Mouse (Mus musculus): ENCODE measurements around the gene Nxpe2. TPM values are rescaled to one million over a fixed set of nuclear protein-coding genes. Genes with fewer than 3 reads are reported as not detected.
"Not testable (repeated sequence)": the region's sequence is repeated elsewhere in the genome, so short reads cannot be mapped to it uniquely, and the experiment has no call there.

The Nxpe2 gene
- polyA plus RNA-seq, 1 experiment from 2014 or later: 1.1 TPM

DNA sequence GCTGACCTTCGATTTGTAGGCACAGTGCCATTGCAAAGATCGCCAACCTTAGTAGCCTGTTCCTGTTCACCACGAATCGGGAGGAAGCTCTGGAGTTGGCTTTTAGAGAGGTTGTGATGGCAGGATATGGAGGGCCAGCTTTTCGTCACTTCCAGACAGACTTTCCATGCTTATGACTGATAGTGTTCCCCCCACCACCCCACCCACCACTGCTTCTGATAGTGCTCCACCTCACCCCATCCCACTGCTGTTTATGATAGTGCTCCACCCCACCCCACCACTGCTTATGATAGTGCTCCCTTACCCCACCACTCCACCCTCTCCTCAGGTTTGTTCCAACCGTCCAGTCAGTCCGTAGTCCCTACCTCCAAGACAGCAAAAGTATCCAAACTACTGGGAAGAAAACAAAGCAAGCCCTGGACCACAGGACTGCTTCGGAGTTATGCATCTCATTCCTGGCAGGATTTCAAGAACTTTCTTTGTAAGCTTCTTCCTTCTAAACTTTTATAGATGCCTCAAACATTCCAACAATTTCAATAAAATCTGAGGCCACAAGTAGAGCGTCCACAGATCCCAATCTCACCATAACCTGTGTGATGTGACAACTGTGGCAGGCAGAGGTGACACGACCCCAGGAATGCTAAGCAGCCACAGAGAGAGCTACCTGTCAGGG lies 12.4 kb downstream of the Nxpe2 start:
- Histone ChIP-seq H3K27me3 (ENCODE audit: low read depth, poor library complexity, severe bottlenecking) (no peaks in the 10 kb centered on the region), H3K27ac (no peak overlapping the region), H3K4me3 (no peak overlapping the region), H3K9me3 (replicated peaks) (no peaks in the 10 kb centered on the region), H3K36me3 (no peaks in the 10 kb centered on the region), H3K4me1 (no peaks in the 10 kb centered on the region)
- WGBS: 88% methylated on average over 10 of the region's 10 CpGs
- no peak for DNase-seq (ENCODE audit: low spot score)

GRCm38 (mm10) chr9:48339563-48339962 lies 13.7 kb downstream of the Nxpe2 start:
- H3K9me3 ChIP-seq (replicated peaks): no peaks in the 10 kb centered on the region
- 77% methylated on average over 5 of the region's 5 CpGs for WGBS
- no peaks in the 10 kb centered on the region for H3K36me3 ChIP-seq
- H3K4me3 ChIP-seq: no peak overlapping the region
- H3K4me1 ChIP-seq: no peaks in the 10 kb centered on the region
- no peaks in the 10 kb centered on the region for H3K27me3 ChIP-seq (ENCODE audit: low read depth, poor library complexity, severe bottlenecking)
- H3K27ac ChIP-seq: no peak overlapping the region
- no peak for DNase-seq (ENCODE audit: low spot score)

DNA sequence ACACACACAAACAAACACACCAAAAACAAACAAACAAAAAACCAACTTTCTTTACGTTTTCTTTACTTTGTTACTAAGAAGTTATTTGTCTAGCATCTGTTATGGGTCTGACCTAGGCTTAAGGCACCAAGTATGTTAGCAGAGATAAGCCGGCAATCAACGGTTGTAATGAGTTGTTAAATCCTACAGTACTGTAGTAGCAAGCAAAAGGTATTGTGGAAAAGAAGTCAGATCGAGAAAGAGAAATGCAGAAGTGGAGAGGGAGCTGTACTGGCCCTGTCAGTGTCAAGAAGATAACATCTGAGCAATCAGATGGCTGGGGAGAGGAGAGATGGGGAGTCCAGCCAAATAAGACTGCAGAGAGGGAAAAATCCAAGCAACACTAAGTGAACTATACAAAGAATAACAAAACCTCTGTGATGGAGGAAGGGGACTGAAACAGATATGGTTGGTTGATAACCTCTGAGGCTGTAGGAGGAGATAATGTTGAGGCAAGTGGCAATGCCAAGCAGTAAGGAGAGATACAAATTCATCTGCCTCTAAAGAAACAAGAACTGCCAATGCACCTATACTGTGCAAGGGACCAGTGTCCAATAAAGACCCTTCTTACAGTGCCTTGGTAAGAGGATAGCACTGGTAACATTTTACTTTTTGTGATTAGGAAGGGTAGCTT lies 14.3 kb downstream of the Nxpe2 start:
- no peaks in the 10 kb centered on the region for H3K9me3 ChIP-seq (replicated peaks)
- H3K27ac ChIP-seq: no peak overlapping the region
- no peak overlapping the region for H3K4me3 ChIP-seq
- H3K27me3 ChIP-seq (ENCODE audit: low read depth, poor library complexity, severe bottlenecking): no peaks in the 10 kb centered on the region
- no peaks in the 10 kb centered on the region for H3K36me3 ChIP-seq
- WGBS: 73% methylated on average over 4 of the region's 4 CpGs
- DNase-seq (ENCODE audit: low spot score): no peak
- H3K4me1 ChIP-seq: no peaks in the 10 kb centered on the region

GRCm38 (mm10) chr9:48329597-48329996 lies 23.7 kb downstream of the Nxpe2 start:
- WGBS: 95% methylated on average over 7 of the region's 7 CpGs
- Histone ChIP-seq H3K36me3 (no peaks in the 10 kb centered on the region), H3K4me1 (no peaks in the 10 kb centered on the region)

GRCm38 (mm10) chr9:48326338-48326737 lies 26.9 kb downstream of the Nxpe2 start:
- DNase-seq (ENCODE audit: low spot score): no peak
- H3K4me3 ChIP-seq: no peak overlapping the region
- no peaks in the 10 kb centered on the region for H3K36me3 ChIP-seq
- H3K9me3 ChIP-seq (replicated peaks): no peaks in the 10 kb centered on the region
- H3K4me1 ChIP-seq: no peaks in the 10 kb centered on the region
- no peak overlapping the region for H3K27ac ChIP-seq
- 94% methylated on average over 9 of the region's 9 CpGs for WGBS
- no peaks in the 10 kb centered on the region for H3K27me3 ChIP-seq (ENCODE audit: low read depth, poor library complexity, severe bottlenecking)

More at GRCm38 (mm10) chr9:48329597-48329996, 23.7 kb downstream of the Nxpe2 start:
- H3K27me3 ChIP-seq (ENCODE audit: low read depth, poor library complexity, severe bottlenecking): no peaks in the 10 kb centered on the region
- DNase-seq (ENCODE audit: low spot score): no peak
- no peaks in the 10 kb centered on the region for H3K9me3 ChIP-seq (replicated peaks)
- H3K27ac ChIP-seq: no peak overlapping the region
- H3K4me3 ChIP-seq: no peak overlapping the region

GRCm38 (mm10) chr9:48315825-48316224 lies 37.4 kb downstream of the Nxpe2 start:
- DNase-seq (ENCODE audit: low spot score): no peak
- Histone ChIP-seq H3K4me1 (no peaks in the 10 kb centered on the region), H3K36me3 (no peaks in the 10 kb centered on the region), H3K27me3 (ENCODE audit: low read depth, poor library complexity, severe bottlenecking) (no peaks in the 10 kb centered on the region), H3K27ac (no peak overlapping the region), H3K9me3 (replicated peaks) (no peaks in the 10 kb centered on the region), H3K4me3 (no peak overlapping the region)
- WGBS: 88% methylated on average over 1 of the region's 1 CpGs

DNA sequence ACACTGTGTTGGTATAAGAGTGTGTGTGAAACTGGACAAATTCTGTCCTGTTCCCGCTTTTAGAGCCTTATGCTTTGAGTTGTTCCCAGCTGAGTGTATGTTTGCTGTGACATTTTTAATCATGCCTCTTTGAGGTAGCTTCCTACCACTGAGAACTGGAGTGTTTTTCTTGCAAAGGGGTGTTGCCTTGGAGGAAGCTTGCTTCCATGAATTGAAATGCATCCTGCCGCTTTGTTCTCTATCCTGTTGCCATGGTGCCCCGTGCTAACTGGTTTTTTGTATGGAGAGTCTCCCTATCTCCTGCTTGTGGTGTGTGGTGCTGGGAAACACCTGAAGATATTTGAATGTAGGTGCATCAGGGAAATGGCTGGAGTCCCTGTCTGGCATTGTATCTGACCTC lies 39.1 kb downstream of the Nxpe2 start:
- Histone ChIP-seq H3K9me3 (replicated peaks) (no peaks in the 10 kb centered on the region), H3K4me3 (no peak overlapping the region), H3K27me3 (ENCODE audit: low read depth, poor library complexity, severe bottlenecking) (no peaks in the 10 kb centered on the region), H3K36me3 (no peaks in the 10 kb centered on the region), H3K27ac (no peak overlapping the region), H3K4me1 (no peaks in the 10 kb centered on the region)
- WGBS: 59% methylated on average over 3 of the region's 3 CpGs
- DNase-seq (ENCODE audit: low spot score): no peak

DNA sequence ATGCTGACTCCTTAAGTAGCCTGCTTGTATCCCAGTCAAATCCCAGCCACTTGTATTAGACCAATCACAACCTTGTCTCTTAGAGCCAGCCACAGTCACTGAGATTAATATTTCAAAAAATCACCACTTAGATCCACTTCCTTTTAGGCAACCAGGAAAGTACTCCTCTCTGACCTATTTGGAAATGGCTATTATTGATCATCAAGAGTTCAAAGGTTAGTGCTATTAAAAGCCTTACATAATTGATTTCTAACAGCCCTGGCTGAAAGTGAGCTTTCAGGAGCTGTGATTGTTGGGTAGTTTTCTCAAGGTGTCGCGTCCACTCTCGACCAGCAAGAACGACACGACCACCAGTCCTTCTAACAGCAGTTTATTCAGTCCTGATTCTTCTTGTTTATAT lies 42.0 kb downstream of the Nxpe2 start:
- no peaks in the 10 kb centered on the region for H3K4me1 ChIP-seq
- no peaks in the 10 kb centered on the region for H3K27me3 ChIP-seq (ENCODE audit: low read depth, poor library complexity, severe bottlenecking)
- no peaks in the 10 kb centered on the region for H3K9me3 ChIP-seq (replicated peaks)
- H3K36me3 ChIP-seq: no peaks in the 10 kb centered on the region
- 71% methylated on average over 5 of the region's 5 CpGs for WGBS
- no peak overlapping the region for H3K4me3 ChIP-seq
- DNase-seq (ENCODE audit: low spot score): no peak
- H3K27ac ChIP-seq: no peak overlapping the region

DNA sequence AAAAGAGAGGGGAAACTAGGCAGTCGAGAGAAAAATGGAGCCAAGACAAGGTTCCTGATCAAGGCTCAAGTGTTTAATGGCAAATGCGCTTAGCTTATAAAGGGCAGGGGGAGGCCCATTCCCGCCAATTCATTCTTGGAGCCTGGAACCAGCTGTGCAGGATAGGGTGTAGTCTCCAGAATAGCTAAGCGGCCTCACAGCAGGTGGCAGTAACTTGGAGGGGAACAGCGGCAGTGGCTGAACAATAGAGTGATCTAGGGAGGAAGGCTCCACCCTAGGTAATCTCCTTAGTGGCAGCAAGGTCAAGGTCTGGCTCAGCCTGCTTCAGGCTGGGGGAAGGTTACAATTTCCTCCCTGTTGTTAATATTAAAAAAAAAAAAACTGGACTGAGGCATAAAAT lies 49.7 kb downstream of the Nxpe2 start:
- H3K4me3 ChIP-seq; H3K27ac ChIP-seq; H3K36me3 ChIP-seq; H3K4me1 ChIP-seq; H3K27me3 ChIP-seq (ENCODE audit: low read depth, poor library complexity, severe bottlenecking); DNase-seq (ENCODE audit: low spot score); H3K9me3 ChIP-seq (replicated peaks): not testable (repeated sequence)
- 55% methylated on average over 5 of the region's 5 CpGs for WGBS

- DNase-seq (ENCODE audit: low spot score): no peak
- WGBS: 89% methylated on average over 7 of the region's 7 CpGs
- no peak overlapping the region for H3K27ac ChIP-seq
- no peaks in the 10 kb centered on the region for H3K36me3 ChIP-seq
- H3K27me3 ChIP-seq (ENCODE audit: low read depth, poor library complexity, severe bottlenecking): no peaks in the 10 kb centered on the region
- peaks cover 4% of the 10 kb centered on the region; the same call in 1 of the 2 replicates for H3K4me1 ChIP-seq
- no peak overlapping the region for H3K4me3 ChIP-seq
- H3K9me3 ChIP-seq (replicated peaks): no peaks in the 10 kb centered on the region
Observed at GRCm38 (mm10) chr9:48298983-48299382, 54.3 kb downstream of the Nxpe2 start.

GRCm38 (mm10) chr9:48294754-48295153 lies 58.5 kb downstream of the Nxpe2 start:
- peaks cover 4% of the 10 kb centered on the region; the same call in 1 of the 2 replicates for H3K4me1 ChIP-seq
- no peak for DNase-seq (ENCODE audit: low spot score)
- 73% methylated on average over 2 of the region's 2 CpGs for WGBS

GRCm38 (mm10) chr9:48290281-48290680 lies 63.0 kb downstream of the Nxpe2 start:
- no peak for DNase-seq (ENCODE audit: low spot score)
- no peak overlapping the region for H3K4me3 ChIP-seq
- H3K27ac ChIP-seq: no peak overlapping the region
- no peaks in the 10 kb centered on the region for H3K27me3 ChIP-seq (ENCODE audit: low read depth, poor library complexity, severe bottlenecking)
- no peaks in the 10 kb centered on the region for H3K9me3 ChIP-seq (replicated peaks)
- H3K36me3 ChIP-seq: no peaks in the 10 kb centered on the region
- 98% methylated on average over 1 of the region's 1 CpGs for WGBS
- no peaks in the 10 kb centered on the region for H3K4me1 ChIP-seq

More at GRCm38 (mm10) chr9:48294754-48295153, 58.5 kb downstream of the Nxpe2 start:
- H3K9me3 ChIP-seq (replicated peaks): no peaks in the 10 kb centered on the region
- H3K27ac ChIP-seq: no peak overlapping the region
- no peak overlapping the region for H3K4me3 ChIP-seq
- H3K27me3 ChIP-seq (ENCODE audit: low read depth, poor library complexity, severe bottlenecking): no peaks in the 10 kb centered on the region
- H3K36me3 ChIP-seq: no peaks in the 10 kb centered on the region

DNA sequence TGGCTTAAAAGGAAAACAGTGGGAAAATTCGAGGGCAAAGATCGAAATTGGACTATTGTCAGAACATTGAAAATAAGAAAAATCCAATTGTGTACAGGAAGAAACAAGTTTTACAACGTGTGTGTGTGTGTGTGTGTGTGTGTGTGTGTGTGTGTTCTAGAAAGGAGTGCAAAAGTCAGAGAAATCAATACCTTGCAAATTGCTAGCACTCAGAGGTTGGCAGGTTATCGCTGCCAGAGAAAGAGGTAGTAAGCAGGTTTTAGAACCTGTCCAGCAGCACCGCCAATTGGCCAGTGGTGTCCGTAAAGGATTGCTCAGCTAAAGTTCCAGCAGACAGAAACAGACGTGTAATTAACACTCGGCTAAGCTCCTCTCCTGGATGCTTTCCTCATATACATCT lies 69.0 kb downstream of the Nxpe2 start:
- DNase-seq (ENCODE audit: low spot score): no peak
- Histone ChIP-seq H3K9me3 (replicated peaks) (no peaks in the 10 kb centered on the region), H3K4me1 (no peaks in the 10 kb centered on the region), H3K27me3 (ENCODE audit: low read depth, poor library complexity, severe bottlenecking) (no peaks in the 10 kb centered on the region), H3K27ac (no peak overlapping the region), H3K36me3 (no peaks in the 10 kb centered on the region), H3K4me3 (no peak overlapping the region)
- 87% methylated on average over 8 of the region's 8 CpGs for WGBS
